Mouse (Mus musculus): ENCODE measurements around the gene Cubn. TPM values are rescaled to one million over a fixed set of nuclear protein-coding genes. Genes with fewer than 3 reads are reported as not detected.

Gene Cubn
- polyA plus RNA-seq, 1 experiment from 2014 or later = 0.29 TPM

DNA sequence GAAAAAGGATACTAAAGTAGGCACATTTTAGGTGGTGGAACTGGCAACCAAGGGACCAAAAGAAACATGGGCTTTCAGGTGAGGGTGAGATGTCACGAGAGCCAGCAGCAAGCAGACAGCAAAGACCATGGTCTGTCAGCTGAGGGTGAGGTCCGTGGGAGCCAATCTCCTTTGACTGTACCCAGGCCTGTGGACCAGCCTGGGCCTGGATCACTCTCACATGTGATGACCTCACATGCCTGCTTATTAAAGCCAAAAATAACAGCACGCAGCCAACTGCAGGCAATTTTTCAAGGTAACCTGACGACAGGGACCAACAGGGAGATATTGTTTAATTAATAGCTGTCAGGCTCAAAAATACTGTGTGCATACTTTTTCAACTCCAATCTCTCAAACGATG, 255.9 kb downstream of the Cubn start:
- H3K36me3 ChIP-seq (ENCODE audit: control insufficient read depth, insufficient read depth, low read length) = no peaks in the 10 kb centered on the region
- peaks cover 4% of the 10 kb centered on the region; the same call in 1 of the 2 replicates for H3K4me1 ChIP-seq (ENCODE audit: control insufficient read depth, insufficient read depth, low read length)
- ATAC-seq (ENCODE audit: insufficient read depth, low FRiP score, low TSS enrichment) = no peak
- H3K9me3 ChIP-seq (ENCODE audit: control insufficient read depth, low read length) = no peaks in the 10 kb centered on the region
- no peaks in the 10 kb centered on the region for H3K27me3 ChIP-seq (ENCODE audit: control insufficient read depth, insufficient read depth, low read length)
- no peak for DNase-seq (ENCODE audit: low spot score)
- no peak overlapping the region for H3K9ac ChIP-seq (ENCODE audit: low read length)
- no peak overlapping the region for H3K4me3 ChIP-seq (ENCODE audit: low read depth, low read length)
- no peak overlapping the region for H3K27ac ChIP-seq (ENCODE audit: low read depth, low read length)
- WGBS = 65% methylated on average over 5 of the region's 5 CpGs
- no peak overlapping the region for H3K4me2 ChIP-seq (ENCODE audit: low read depth)

DNA sequence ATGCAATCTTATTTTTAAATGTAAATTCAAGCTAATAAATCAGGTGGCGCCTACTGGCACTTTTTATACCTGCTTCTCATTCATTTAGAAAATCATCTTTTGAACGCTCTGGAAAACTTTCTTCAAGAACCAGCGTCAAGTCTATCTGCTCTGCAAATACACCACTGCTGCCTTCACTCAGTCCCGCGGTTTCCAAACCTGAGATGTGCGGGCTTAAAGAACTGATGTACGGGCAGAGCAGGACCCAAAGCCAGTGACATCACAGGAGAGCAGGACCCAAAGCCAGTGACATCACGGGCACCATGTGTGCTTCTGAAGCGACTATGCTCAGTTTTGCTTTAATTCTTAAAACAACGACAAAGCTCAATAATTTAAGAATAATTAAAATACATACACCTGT, 256.8 kb downstream of the Cubn start:
- WGBS = 87% methylated on average over 10 of the region's 10 CpGs
- Histone ChIP-seq H3K4me3 (ENCODE audit: low read depth, low read length) (no peak overlapping the region), H3K9me3 (ENCODE audit: control insufficient read depth, low read length) (no peaks in the 10 kb centered on the region), H3K27ac (ENCODE audit: low read depth, low read length) (no peak overlapping the region), H3K4me1 (ENCODE audit: control insufficient read depth, insufficient read depth, low read length) (peaks cover 4% of the 10 kb centered on the region; the same call in 1 of the 2 replicates), H3K9ac (ENCODE audit: low read length) (no peak overlapping the region), H3K36me3 (ENCODE audit: control insufficient read depth, insufficient read depth, low read length) (no peaks in the 10 kb centered on the region), H3K4me2 (ENCODE audit: low read depth) (no peak overlapping the region), H3K27me3 (ENCODE audit: control insufficient read depth, insufficient read depth, low read length) (no peaks in the 10 kb centered on the region)
- DNase-seq (ENCODE audit: low spot score) = no peak
- ATAC-seq (ENCODE audit: insufficient read depth, low FRiP score, low TSS enrichment) = no peak

GRCm38 (mm10) chr2:13233902-13234301, 257.7 kb downstream of the Cubn start:
- DNase-seq (ENCODE audit: low spot score) (no peak), ATAC-seq (ENCODE audit: insufficient read depth, low FRiP score, low TSS enrichment) (no peak; the same call in 1 of the 2 replicates)
- Histone ChIP-seq H3K27me3 (ENCODE audit: control insufficient read depth, insufficient read depth, low read length) (no peaks in the 10 kb centered on the region), H3K4me1 (ENCODE audit: control insufficient read depth, insufficient read depth, low read length) (peaks cover 4% of the 10 kb centered on the region; the same call in 1 of the 2 replicates), H3K27ac (ENCODE audit: low read depth, low read length) (no peak overlapping the region), H3K36me3 (ENCODE audit: control insufficient read depth, insufficient read depth, low read length) (no peaks in the 10 kb centered on the region), H3K4me3 (ENCODE audit: low read depth, low read length) (no peak overlapping the region), H3K9me3 (ENCODE audit: control insufficient read depth, low read length) (no peaks in the 10 kb centered on the region), H3K4me2 (ENCODE audit: low read depth) (no peak overlapping the region), H3K9ac (ENCODE audit: low read length) (no peak overlapping the region)
- WGBS = 9% methylated on average over 7 of the region's 7 CpGs

DNA sequence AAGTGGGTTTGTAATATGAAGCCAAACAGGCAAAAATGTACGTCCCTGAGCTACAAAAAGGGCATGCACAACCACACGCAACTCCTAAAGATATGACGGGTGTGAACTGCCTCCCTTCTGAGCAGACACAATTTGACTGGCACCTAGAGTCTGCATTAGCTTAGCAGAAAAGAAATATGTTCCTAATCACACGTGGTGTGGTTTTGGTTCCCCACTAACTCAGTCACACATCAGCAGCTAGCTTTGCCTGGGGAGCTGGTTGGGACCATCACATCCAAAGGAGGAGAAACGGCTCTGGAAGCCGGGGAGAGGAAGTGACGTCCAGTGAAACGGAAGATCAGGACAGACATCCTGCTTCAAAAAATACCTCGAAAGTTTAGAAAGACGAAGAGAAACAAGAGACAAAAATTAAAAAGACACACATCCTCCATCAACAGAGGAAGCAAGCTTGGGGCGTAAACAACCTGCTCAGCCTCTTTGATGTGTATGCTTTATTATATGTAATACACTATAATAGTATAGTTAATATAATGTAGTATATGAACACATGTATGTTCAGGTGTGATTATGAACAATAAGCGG, 258.3 kb downstream of the Cubn start:
- H3K4me1 ChIP-seq (ENCODE audit: control insufficient read depth, insufficient read depth, low read length) = peaks cover 4% of the 10 kb centered on the region; the same call in 1 of the 2 replicates
- H3K27ac ChIP-seq (ENCODE audit: low read depth, low read length) = no peak overlapping the region
- no peaks in the 10 kb centered on the region for H3K9me3 ChIP-seq (ENCODE audit: control insufficient read depth, low read length)
- no peak for DNase-seq (ENCODE audit: low spot score)
- WGBS = 74% methylated on average over 12 of the region's 12 CpGs
- no peaks in the 10 kb centered on the region for H3K27me3 ChIP-seq (ENCODE audit: control insufficient read depth, insufficient read depth, low read length)
- no peaks in the 10 kb centered on the region for H3K36me3 ChIP-seq (ENCODE audit: control insufficient read depth, insufficient read depth, low read length)
- H3K4me2 ChIP-seq (ENCODE audit: low read depth) = no peak overlapping the region
- no peak overlapping the region for H3K9ac ChIP-seq (ENCODE audit: low read length)
- no peak for ATAC-seq (ENCODE audit: insufficient read depth, low FRiP score, low TSS enrichment)
- H3K4me3 ChIP-seq (ENCODE audit: low read depth, low read length) = no peak overlapping the region

GRCm38 (mm10) chr2:13232305-13232704, 259.3 kb downstream of the Cubn start:
- Histone ChIP-seq H3K36me3 (ENCODE audit: control insufficient read depth, insufficient read depth, low read length) (no peaks in the 10 kb centered on the region), H3K27ac (ENCODE audit: low read depth, low read length) (no peak overlapping the region), H3K4me1 (ENCODE audit: control insufficient read depth, insufficient read depth, low read length) (peaks cover 4% of the 10 kb centered on the region; the same call in 1 of the 2 replicates), H3K27me3 (ENCODE audit: control insufficient read depth, insufficient read depth, low read length) (no peaks in the 10 kb centered on the region), H3K9me3 (ENCODE audit: control insufficient read depth, low read length) (no peaks in the 10 kb centered on the region), H3K4me3 (ENCODE audit: low read depth, low read length) (no peak overlapping the region), H3K4me2 (ENCODE audit: low read depth) (no peak overlapping the region), H3K9ac (ENCODE audit: low read length) (no peak overlapping the region)
- ATAC-seq (ENCODE audit: insufficient read depth, low FRiP score, low TSS enrichment) = no peak
- DNase-seq (ENCODE audit: low spot score) = no peak
- 87% methylated on average over 6 of the region's 6 CpGs for WGBS

- WGBS = 87% methylated on average over 3 of the region's 3 CpGs
- no peak overlapping the region for H3K9ac ChIP-seq (ENCODE audit: low read length)
- no peaks in the 10 kb centered on the region for H3K27me3 ChIP-seq (ENCODE audit: control insufficient read depth, insufficient read depth, low read length)
- no peaks in the 10 kb centered on the region for H3K9me3 ChIP-seq (ENCODE audit: control insufficient read depth, low read length)
- peaks cover 4% of the 10 kb centered on the region; the same call in 1 of the 2 replicates for H3K4me1 ChIP-seq (ENCODE audit: control insufficient read depth, insufficient read depth, low read length)
- H3K27ac ChIP-seq (ENCODE audit: low read depth, low read length) = no peak overlapping the region
- no peak for DNase-seq (ENCODE audit: low spot score)
- ATAC-seq (ENCODE audit: insufficient read depth, low FRiP score, low TSS enrichment) = no peak
- H3K4me3 ChIP-seq (ENCODE audit: low read depth, low read length) = no peak overlapping the region
- H3K36me3 ChIP-seq (ENCODE audit: control insufficient read depth, insufficient read depth, low read length) = no peaks in the 10 kb centered on the region
- no peak overlapping the region for H3K4me2 ChIP-seq (ENCODE audit: low read depth)
Observed at GRCm38 (mm10) chr2:13229686-13230085, 261.9 kb downstream of the Cubn start.

Other genes with a start within 250 kb of the Cubn start
- 73.1 and 75.3 TPM in 2 replicates for gene Rsu1, start 220.4 kb downstream of the Cubn start, polyA plus RNA-seq (2014; fragmentation: Nextera tagmentation; extraction: Ambion mirVana)
- gene Trdmt1, start 52.9 kb upstream of the Cubn start, polyA plus RNA-seq (2014; fragmentation: Nextera tagmentation; extraction: Ambion mirVana) = 7.2 and 9.3 TPM in 2 replicates
- 1,210 and 1,219 TPM in 2 replicates for gene Vim, start 82.1 kb upstream of the Cubn start, polyA plus RNA-seq (2014; fragmentation: Nextera tagmentation; extraction: Ambion mirVana)

Data from neural tube, embryonic 11.5 days (tissue).